Mouse (Mus musculus) limb, embryonic 11.5 days (tissue): ENCODE results near the gene Bloc1s3. TPM values are rescaled to one million over a fixed set of nuclear protein-coding genes. Genes with fewer than 3 reads are reported as not detected.
"Not testable (repeated sequence)": the region's sequence is repeated elsewhere in the genome, so short reads cannot be mapped to it uniquely, and the experiment has no call there.

Experiments
- ATAC-seq: fragments of 200-750 bp; cut with Nextera tagmentation; 2 replicates; pipeline ENCODE4 v1.8.0; 2017; ENCODE audit warnings: low read depth; ENCODE audit not compliant: insufficient number of reproducible peaks, low FRiP score, low TSS enrichment
- DNase-seq: peaks from one replicate; pipeline ENCODE4 v3.0.0-alpha.2; 2015; ENCODE audit warnings: low spot score
- H3K27ac ChIP-seq: fragments of 300-500 bp; sonication (generic); replicated peaks from 2 replicates; pipeline ENCODE4 v1.5.1; 2014; ENCODE audit warnings: low read depth, mild to moderate bottlenecking, low read length
- H3K27me3 ChIP-seq: fragments of 300-500 bp; sonication (generic); 2 replicates; pipeline ENCODE4 v1.6.1; 2014; ENCODE audit warnings: mild to moderate bottlenecking, low read length, mixed read lengths; ENCODE audit not compliant: control insufficient read depth, insufficient read depth
- H3K36me3 ChIP-seq: fragments of 300-500 bp; sonication (generic); 2 replicates; pipeline ENCODE4 v1.6.1; 2014; ENCODE audit warnings: mild to moderate bottlenecking, low read length, moderate library complexity, mixed read lengths; ENCODE audit not compliant: control insufficient read depth, insufficient read depth
- H3K4me1 ChIP-seq: fragments of 300-500 bp; sonication (generic); 2 replicates; pipeline ENCODE4 v1.6.1; 2014; ENCODE audit warnings: low read length, mixed read lengths; ENCODE audit not compliant: control insufficient read depth, insufficient read depth
- H3K4me2 ChIP-seq: fragments of 300-500 bp; sonication (generic); 2 replicates; pipeline ENCODE4 v1.6.1; 2014; ENCODE audit warnings: low read depth, mild to moderate bottlenecking, moderate library complexity; ENCODE audit not compliant: severe bottlenecking
- H3K4me3 ChIP-seq: fragments of 300-500 bp; sonication (generic); 2 replicates; pipeline ENCODE4 v1.5.1; 2014; ENCODE audit warnings: low read depth, low read length
- H3K9ac ChIP-seq: fragments of 300-500 bp; sonication (generic); 2 replicates; pipeline ENCODE4 v1.6.1; 2014; ENCODE audit warnings: mild to moderate bottlenecking, low read length
- H3K9me3 ChIP-seq: fragments of 300-500 bp; sonication (generic); 2 replicates; pipeline ENCODE4 v1.6.1; 2016; ENCODE audit warnings: low read length; ENCODE audit not compliant: control insufficient read depth
- WGBS: fragments of 180-500 bp; shearing (Covaris S2); extraction: QIAGEN DNeasy Blood & Tissue Kit; methylation state at CpG from one replicate; pipeline ENCODE4 v1.1.7; 2014; 5-methylcytosine and 5-hydroxymethylcytosine counted together
- polyA plus RNA-seq: library from polyadenylated mRNA; unstranded; fragments of >200 nt; fragmentation: Nextera tagmentation; extraction: Ambion mirVana; gene quantifications from 2 replicates; pipeline ENCODE4 v1.2.1, GENCODE M21; 2014

Bloc1s3 gene
- polyA plus RNA-seq, 1 experiment from 2014 or later = 2.7 TPM

- H3K27me3 ChIP-seq = peaks cover 56% of the 10 kb centered on the region
- no peaks in the 10 kb centered on the region; the same call in 1 of the 2 replicates for H3K9me3 ChIP-seq
- H3K4me1 ChIP-seq = peaks cover 23% of the 10 kb centered on the region
- DNase-seq (no peak), ATAC-seq (no peak)
- no peak overlapping the region for H3K27ac ChIP-seq
- H3K9ac ChIP-seq = peak overlapping the region; percentile 38
- H3K4me2 ChIP-seq = peak overlapping the region; percentile 77
- peak overlapping the region; percentile 28 for H3K4me3 ChIP-seq
- WGBS = 17% methylated on average over 24 of the region's 24 CpGs
- no peaks in the 10 kb centered on the region for H3K36me3 ChIP-seq
Measured at GRCm38 (mm10) chr7:19524420-19525104, 16.4 kb upstream of the Bloc1s3 start.

DNA sequence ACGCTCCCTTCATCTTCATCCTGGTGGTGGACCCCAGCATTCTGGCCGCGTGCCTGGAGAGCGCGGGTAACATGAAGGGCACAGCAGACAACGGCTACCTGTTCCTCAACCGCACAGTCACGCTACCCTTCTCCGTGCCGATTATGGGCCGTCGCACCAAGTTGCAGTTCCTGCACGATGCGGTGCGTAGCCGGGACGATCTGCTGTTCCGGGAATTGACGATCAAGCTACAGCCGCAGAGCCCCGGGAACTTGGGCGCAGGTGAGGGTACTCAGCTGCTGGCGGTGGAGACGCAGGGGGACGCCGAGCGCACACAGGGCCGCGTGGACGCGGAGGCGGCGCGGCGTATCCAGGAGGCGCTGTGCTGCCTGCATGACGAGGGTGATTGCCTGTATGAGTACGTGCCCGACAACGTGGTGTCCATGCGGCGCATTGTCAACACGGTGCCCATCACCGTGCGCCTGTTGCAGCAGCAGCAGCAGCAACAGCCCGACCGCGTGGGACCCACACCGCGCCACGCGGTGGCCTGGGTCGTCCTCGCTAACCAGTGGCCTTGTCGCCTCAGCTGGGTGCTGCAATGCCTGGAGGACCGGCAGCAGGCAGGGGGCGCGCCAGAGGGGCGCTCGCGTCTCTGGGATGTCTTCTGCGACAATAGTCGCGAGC, 15.7 kb upstream of the Bloc1s3 start:
- H3K4me1 ChIP-seq = peaks cover 23% of the 10 kb centered on the region
- H3K9me3 ChIP-seq = no peaks in the 10 kb centered on the region; the same call in 1 of the 2 replicates
- H3K4me3 ChIP-seq = peak overlapping the region; percentile 28
- peak overlapping the region; percentile 38; the same call in 1 of the 2 replicates for H3K9ac ChIP-seq
- peaks cover 63% of the 10 kb centered on the region for H3K27me3 ChIP-seq
- DNase-seq = peak; percentile 81
- no peak for ATAC-seq
- H3K27ac ChIP-seq = no peak overlapping the region
- H3K4me2 ChIP-seq = peak overlapping the region; percentile 77
- H3K36me3 ChIP-seq = no peaks in the 10 kb centered on the region
- WGBS = 3% methylated on average over 64 of the region's 64 CpGs

- Histone ChIP-seq H3K4me1 (peaks cover 23% of the 10 kb centered on the region), H3K36me3 (no peaks in the 10 kb centered on the region), H3K4me3 (peak overlapping the region; percentile 28), H3K27ac (no peak overlapping the region), H3K27me3 (peaks cover 68% of the 10 kb centered on the region), H3K4me2 (peak overlapping the region; percentile 77), H3K9ac (no peak overlapping the region; the same call in 1 of the 2 replicates), H3K9me3 (no peaks in the 10 kb centered on the region; the same call in 1 of the 2 replicates)
- ATAC-seq = no peak
- DNase-seq = peak; percentile 55
- 15% methylated on average over 72 of the region's 72 CpGs for WGBS
Measured at GRCm38 (mm10) chr7:19523017-19523756, 15.0 kb upstream of the Bloc1s3 start.

DNA sequence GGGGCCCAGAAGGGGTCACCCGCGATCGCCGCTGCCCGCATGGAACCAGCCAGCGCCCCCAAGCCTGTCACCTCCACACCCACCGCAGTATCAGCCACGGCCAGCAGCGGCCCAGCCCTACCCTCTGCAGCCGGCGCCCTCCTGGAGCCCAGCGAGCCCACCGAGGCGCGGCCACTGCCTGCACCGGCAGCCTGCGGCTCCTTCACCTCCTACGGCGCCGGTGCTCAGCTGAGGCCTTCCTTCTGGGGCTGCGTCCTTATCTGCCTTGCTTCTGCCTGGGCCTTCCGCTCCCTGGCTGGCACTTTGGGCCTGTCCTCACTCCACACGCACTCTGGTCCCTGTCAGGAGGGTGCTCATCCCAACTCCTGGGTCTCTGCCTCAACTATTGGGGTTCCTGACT, 11.9 kb upstream of the Bloc1s3 start:
- WGBS = 4% methylated on average over 21 of the region's 23 CpGs
- no peak for DNase-seq
- H3K27ac ChIP-seq = no peak overlapping the region

GRCm38 (mm10) chr7:19517652-19518365, 9.6 kb upstream of the Bloc1s3 start, which contains the start of gene Nkpd1:
Gene Nkpd1, plus strand, starts transcription at chr7:19517838.
- DNase-seq (no peak), ATAC-seq (no peak)

More for the DNA sequence above, 11.9 kb upstream of the Bloc1s3 start:
- peaks cover 23% of the 10 kb centered on the region for H3K4me1 ChIP-seq
- no peaks in the 10 kb centered on the region for H3K36me3 ChIP-seq
- H3K27me3 ChIP-seq = peaks cover 78% of the 10 kb centered on the region
- H3K4me3 ChIP-seq = peak overlapping the region; percentile 14; the same call in 1 of the 2 replicates
- peak overlapping the region; percentile 52; the same call in 1 of the 2 replicates for H3K9ac ChIP-seq
- ATAC-seq = no peak
- peak overlapping the region; percentile 40 for H3K4me2 ChIP-seq
- H3K9me3 ChIP-seq = no peaks in the 10 kb centered on the region; the same call in 1 of the 2 replicates

GRCm38 (mm10) chr7:19512353-19512752, 4.2 kb upstream of the Bloc1s3 start:
- no peak for DNase-seq
- Histone ChIP-seq H3K4me1 (peaks cover 3% of the 10 kb centered on the region), H3K9ac (no peak overlapping the region), H3K4me2 (no peak overlapping the region), H3K36me3 (no peaks in the 10 kb centered on the region; the same call in 1 of the 2 replicates), H3K27ac (no peak overlapping the region), H3K9me3 (no peaks in the 10 kb centered on the region), H3K27me3 (peaks cover 6% of the 10 kb centered on the region), H3K4me3 (no peak overlapping the region)
- WGBS = 84% methylated on average over 6 of the region's 6 CpGs
- ATAC-seq = no peak

More at GRCm38 (mm10) chr7:19517652-19518365, 9.6 kb upstream of the Bloc1s3 start, which contains the start of gene Nkpd1:
- peak within 1 kb of the TSS; percentile 32; the same call in 1 of the 2 replicates for H3K9ac ChIP-seq
- peak within 1 kb of the TSS; percentile 4; the same call in 1 of the 2 replicates for H3K4me2 ChIP-seq
- H3K9me3 ChIP-seq = no peaks in the 10 kb centered on the region; the same call in 1 of the 2 replicates
- 0 out of 2 replicates have a peak within 1 kb of the TSS, but pooled peaks have one; percentile 15 for H3K4me3 ChIP-seq
- H3K36me3 ChIP-seq = no peaks in the 10 kb centered on the region
- WGBS = 5% methylated on average over 25 of the region's 29 CpGs
- H3K27ac ChIP-seq = no peak within 1 kb of the TSS
- H3K4me1 ChIP-seq = peaks cover 5% of the 10 kb centered on the region; the same call in 1 of the 2 replicates
- H3K27me3 ChIP-seq = peaks cover 55% of the 10 kb centered on the region

GRCm38 (mm10) chr7:19511934-19512333, 3.8 kb upstream of the Bloc1s3 start:
- H3K36me3 ChIP-seq, ATAC-seq: not testable (repeated sequence)
- 89% methylated on average over 6 of the region's 7 CpGs for WGBS

More at GRCm38 (mm10) chr7:19511934-19512333, 3.8 kb upstream of the Bloc1s3 start:
- not testable (repeated sequence) for H3K27ac ChIP-seq, H3K4me3 ChIP-seq, H3K4me2 ChIP-seq, DNase-seq, H3K9me3 ChIP-seq, H3K4me1 ChIP-seq, H3K9ac ChIP-seq, H3K27me3 ChIP-seq
